Mouse (Mus musculus) brain, embryonic 14.5 days (tissue): Measurements from ENCODE around the gene Marveld1.

Source experiments
- CTCF ChIP-seq: fragments of 200-500 bp; IDR thresholded peaks from 2 replicates; pipeline ENCODE4 v1.5.1; 2012; ENCODE audit warnings: inconsistent platforms, mild to moderate bottlenecking, moderate library complexity, borderline replicate concordance; ENCODE audit not compliant: insufficient read depth, insufficient read length; ENCODE audit errors: extremely low read depth
- POLR2A ChIP-seq: fragments of 200-500 bp; IDR thresholded peaks from 2 replicates; pipeline ENCODE4 v1.6.1; 2012; ENCODE audit warnings: mild to moderate bottlenecking, inconsistent platforms, borderline replicate concordance; ENCODE audit not compliant: poor library complexity, insufficient read depth, insufficient read length, severe bottlenecking; ENCODE audit errors: extremely low read depth

DNA sequence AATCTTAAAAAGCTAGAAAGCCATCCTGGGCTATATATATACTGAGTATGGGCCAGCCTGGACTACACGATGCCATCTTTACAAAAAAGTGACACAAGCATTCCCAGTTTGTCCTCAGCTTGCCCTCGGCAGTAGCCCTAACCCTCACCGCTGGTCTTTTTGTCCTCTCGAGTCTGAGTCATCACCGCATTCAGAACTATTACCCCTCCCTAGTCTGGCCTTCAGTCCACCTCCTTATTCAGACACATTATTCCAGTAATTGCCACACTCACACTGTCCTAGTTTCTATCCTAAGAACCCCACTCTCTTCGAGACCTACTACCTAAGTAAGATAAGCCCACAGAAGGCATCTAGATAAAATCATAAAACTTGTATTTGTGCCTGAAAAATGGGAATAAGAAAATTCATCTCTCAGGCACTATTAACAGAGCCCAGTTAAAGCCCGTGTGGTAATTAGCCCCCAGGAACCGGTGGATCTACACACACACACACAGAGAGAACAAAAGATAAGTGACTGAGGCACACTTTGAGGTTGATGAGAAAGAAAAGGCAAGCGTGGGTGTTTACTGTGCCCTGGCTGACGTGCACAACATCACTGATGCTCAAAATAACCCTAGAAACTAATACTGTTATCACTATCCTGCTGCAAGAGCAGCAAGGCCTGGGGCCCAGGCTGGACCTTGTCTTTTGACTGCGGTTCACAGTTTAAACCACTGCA, 21.5 kb upstream of the Marveld1 start:
- TF ChIP-seq POLR2A (no peak), CTCF (no peak)
